Mouse (Mus musculus) embryonic fibroblast, embryonic 13.5 days (primary cell): ENCODE data around the gene Cog1. TPM values are rescaled to one million over a fixed set of nuclear protein-coding genes. Genes with fewer than 3 reads are reported as not detected.

ENCODE experiments used
- H3K27ac ChIP-seq: 2 replicates; pipeline ENCODE4 v1.5.1; 2012; ENCODE audit warnings: low read length, control low read depth, inconsistent platforms; ENCODE audit not compliant: insufficient read depth
- H3K4me1 ChIP-seq: 2 replicates; pipeline ENCODE4 v1.6.1; 2011; ENCODE audit warnings: low read length; ENCODE audit not compliant: control insufficient read depth, insufficient read depth
- H3K4me3 ChIP-seq: 2 replicates; pipeline ENCODE4 v1.5.1; 2011; ENCODE audit warnings: mild to moderate bottlenecking, control low read depth, low read length; ENCODE audit not compliant: insufficient read depth
- CTCF ChIP-seq: IDR thresholded peaks from 2 replicates; pipeline ENCODE4 v1.5.1; 2011; ENCODE audit warnings: mild to moderate bottlenecking, control low read depth, low read length, moderate library complexity, borderline replicate concordance; ENCODE audit not compliant: insufficient read depth
- POLR2A ChIP-seq: IDR thresholded peaks from 2 replicates; pipeline ENCODE4 v1.6.1; 2011; ENCODE audit warnings: low read depth, mild to moderate bottlenecking, control low read depth, low read length, moderate library complexity
- polyA plus RNA-seq: library from polyadenylated mRNA; stranded (reverse); fragments of >200 nt; gene quantifications from 2 replicates; pipeline ENCODE4 v1.2.4, GENCODE M21; 2011; ENCODE audit warnings: low read depth; ENCODE audit not compliant: missing spikeins, insufficient read length

Cog1 gene
- polyA plus RNA-seq, 1 experiment = 38.1 TPM

- H3K4me3 ChIP-seq = no peak overlapping the region
- H3K27ac ChIP-seq = no peak overlapping the region
- no peak for TF ChIP-seq CTCF
- H3K4me1 ChIP-seq = no peaks in the 10 kb centered on the region
Observed at GRCm38 (mm10) chr11:113697571-113697970, 48.6 kb downstream of the Cog1 start.

DNA sequence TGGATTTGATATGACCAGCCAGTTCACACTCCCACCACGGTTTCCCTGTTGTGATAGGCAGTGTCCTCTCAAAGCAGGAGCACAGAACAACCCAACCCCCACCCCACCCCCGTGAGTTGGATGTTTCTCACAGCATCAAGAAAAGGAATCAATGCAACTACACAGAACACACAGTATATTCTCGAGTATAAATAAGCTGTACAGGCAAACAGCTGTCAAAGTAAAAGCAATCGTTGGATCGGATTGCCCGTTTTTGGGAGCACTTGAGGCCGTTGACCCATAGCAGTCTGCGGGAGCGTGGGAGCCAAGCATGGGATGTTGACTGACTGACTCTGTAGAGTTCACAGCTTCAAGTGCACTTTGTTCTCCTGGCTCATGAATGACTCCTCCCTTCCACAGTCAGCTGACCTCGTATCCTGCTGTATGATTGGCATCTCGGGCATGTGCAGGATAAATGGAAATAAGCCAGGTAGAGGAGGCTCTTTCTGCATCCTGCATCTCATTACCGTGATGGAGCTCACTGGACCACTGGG is 49.1 kb downstream of the Cog1 start:
- no peak for TF ChIP-seq CTCF
- TF ChIP-seq POLR2A = no peak
- Histone ChIP-seq H3K4me3 (no peak overlapping the region), H3K4me1 (no peaks in the 10 kb centered on the region), H3K27ac (no peak overlapping the region)

DNA sequence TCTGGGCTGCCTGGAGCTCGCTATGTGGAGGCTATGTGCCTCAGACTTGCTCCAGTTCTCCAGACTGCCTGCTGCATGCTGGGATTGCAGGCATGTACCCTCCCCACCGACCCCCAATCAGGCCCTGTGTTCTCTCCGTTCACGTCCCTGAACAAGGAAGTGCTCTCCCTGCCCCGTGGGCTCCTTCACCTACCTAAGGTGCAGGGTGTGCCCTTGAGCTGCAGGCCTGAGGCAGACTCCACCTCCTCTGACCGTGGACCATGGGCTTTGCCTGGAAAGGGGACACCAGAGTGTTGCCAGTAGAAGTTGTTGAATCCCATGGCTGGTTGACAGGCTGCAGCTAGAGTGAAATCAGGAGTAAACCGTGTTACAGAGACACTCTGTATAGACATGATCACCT is 50.7 kb downstream of the Cog1 start:
- Histone ChIP-seq H3K4me1 (no peaks in the 10 kb centered on the region), H3K4me3 (no peak overlapping the region), H3K27ac (no peak overlapping the region)
- TF ChIP-seq POLR2A (no peak), CTCF (no peak)

DNA sequence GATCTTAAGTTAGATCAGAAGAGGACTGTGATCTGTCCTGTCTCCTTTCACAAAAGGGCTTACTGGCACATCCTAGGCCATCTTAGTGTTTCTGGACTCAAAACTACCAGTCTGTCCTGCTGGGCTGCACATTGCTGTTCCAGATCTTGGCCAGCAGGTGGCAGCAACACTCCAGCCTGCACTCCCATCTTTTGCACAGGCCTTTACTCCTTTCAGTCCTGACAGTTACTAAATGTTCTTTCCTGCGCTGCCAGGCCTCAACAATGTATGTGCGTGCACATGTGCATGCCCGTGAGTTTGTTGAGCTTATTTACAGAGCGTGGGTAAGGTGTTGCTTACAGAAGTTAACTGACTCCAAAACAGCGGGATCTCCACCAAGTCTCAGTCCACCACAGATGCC is 54.8 kb downstream of the Cog1 start:
- Histone ChIP-seq H3K27ac (no peak overlapping the region), H3K4me1 (no peaks in the 10 kb centered on the region), H3K4me3 (no peak overlapping the region)
- peak; percentile 98 for TF ChIP-seq CTCF
- no peak for TF ChIP-seq POLR2A

GRCm38 (mm10) chr11:113705966-113706652 is 57.1 kb downstream of the Cog1 start:
- no peak for TF ChIP-seq POLR2A
- no peak for TF ChIP-seq CTCF
- H3K4me1 ChIP-seq = no peaks in the 10 kb centered on the region
- H3K4me3 ChIP-seq = no peak overlapping the region
- no peak overlapping the region for H3K27ac ChIP-seq

DNA sequence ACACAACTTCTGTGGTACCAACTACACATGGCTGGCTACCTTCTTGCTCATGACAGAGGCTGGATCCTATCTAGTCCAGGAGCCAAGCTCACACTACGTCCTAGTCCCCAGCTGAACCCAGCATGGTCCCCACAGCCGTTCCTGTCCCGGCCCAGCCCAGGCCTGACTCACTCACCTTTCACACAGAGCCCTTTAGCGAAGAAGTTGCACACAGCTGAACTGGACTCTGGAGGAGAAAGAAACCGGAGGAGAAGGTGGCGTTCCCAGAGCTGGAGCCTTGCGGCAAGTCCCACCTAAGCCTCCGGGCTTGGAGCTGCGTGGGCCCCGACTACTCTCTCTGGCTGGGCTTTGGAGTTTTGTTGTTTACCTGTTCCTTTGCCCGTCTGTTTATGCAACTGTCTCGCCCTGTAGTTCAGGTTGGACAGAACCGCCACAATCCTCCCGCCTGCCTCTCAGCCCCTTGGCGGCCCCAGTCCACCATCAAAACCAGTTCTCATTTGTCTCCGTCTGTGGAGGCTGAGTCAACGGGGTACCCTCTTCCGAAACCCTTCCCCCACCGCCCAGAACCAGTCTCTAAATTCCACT is 59.8 kb downstream of the Cog1 start:
- H3K27ac ChIP-seq = no peak overlapping the region
- no peak for TF ChIP-seq POLR2A
- no peak for TF ChIP-seq CTCF

DNA sequence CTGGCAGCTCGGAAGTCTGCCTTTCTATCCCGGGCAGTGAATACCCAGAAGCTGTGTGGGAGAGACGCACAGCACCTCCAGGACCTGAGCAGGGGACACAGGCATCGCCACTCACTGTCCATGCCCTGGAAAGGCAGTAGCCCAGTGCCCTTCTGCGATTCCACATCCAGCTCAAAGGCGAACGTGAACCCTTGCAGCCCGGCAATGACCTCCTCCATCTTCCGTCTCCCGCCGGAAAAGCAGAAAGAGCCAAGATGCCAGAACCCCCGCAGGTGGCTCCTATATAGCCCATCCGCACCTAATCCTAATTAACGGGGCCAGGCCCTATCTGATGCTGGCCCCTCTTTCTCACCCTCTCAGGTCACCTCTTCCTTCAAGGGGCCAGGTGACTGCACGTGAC is 60.3 kb downstream of the Cog1 start:
- Histone ChIP-seq H3K4me1 (no peaks in the 10 kb centered on the region), H3K4me3 (no peak overlapping the region), H3K27ac (no peak overlapping the region)
- TF ChIP-seq CTCF (no peak), POLR2A (no peak)

More for the DNA sequence above, 59.8 kb downstream of the Cog1 start:
- no peak overlapping the region for H3K4me3 ChIP-seq
- no peaks in the 10 kb centered on the region for H3K4me1 ChIP-seq

DNA sequence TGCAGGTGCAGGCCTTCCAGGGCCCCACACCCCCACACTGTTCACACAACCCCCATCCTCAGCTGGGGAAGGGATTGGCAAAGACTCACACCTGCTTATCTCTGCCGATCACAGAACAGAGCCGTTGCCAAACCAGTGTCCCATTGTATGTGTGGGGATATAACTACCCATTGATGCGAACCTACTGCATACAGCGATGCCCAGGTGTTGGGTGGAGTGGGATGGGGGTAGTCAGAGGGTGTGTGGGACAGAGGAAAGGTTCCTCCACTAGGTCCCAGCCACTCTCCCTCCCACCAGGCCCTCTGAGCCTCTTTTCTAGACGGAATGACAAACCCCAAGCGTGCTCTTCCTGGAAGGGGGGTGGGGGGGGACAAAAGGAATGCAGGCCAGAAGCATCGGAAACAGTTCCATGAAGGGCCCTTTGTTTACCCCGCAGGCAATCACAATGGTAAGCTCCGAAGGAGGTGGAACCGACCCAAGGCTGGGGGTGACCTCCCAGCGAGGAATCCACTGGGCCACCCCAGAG is 60.8 kb downstream of the Cog1 start, which contains the start of gene Cpsf4l:
Gene Cpsf4l (minus strand): TSS at position 287 of the 526 bp plus-strand sequence.
- no peaks in the 10 kb centered on the region for H3K4me1 ChIP-seq
- no peak within 1 kb of the TSS for H3K4me3 ChIP-seq
- TF ChIP-seq POLR2A (no peak), CTCF (no peak)
- no peak within 1 kb of the TSS for H3K27ac ChIP-seq

- no peaks in the 10 kb centered on the region for H3K4me1 ChIP-seq
- no peak overlapping the region for H3K27ac ChIP-seq
- TF ChIP-seq POLR2A (no peak), CTCF (no peak)
- no peak overlapping the region for H3K4me3 ChIP-seq
Observed at GRCm38 (mm10) chr11:113710257-113710777, 61.3 kb downstream of the Cog1 start.

GRCm38 (mm10) chr11:113711061-113711460 is 62.1 kb downstream of the Cog1 start:
- TF ChIP-seq POLR2A = no peak
- TF ChIP-seq CTCF = no peak
- Histone ChIP-seq H3K27ac (no peak overlapping the region), H3K4me1 (no peaks in the 10 kb centered on the region), H3K4me3 (no peak overlapping the region)
